Mouse (Mus musculus) kidney, embryonic 14.5 days (tissue): ENCODE results near the gene Lin54. TPM values are rescaled to one million over a fixed set of nuclear protein-coding genes. Genes with fewer than 3 reads are reported as not detected.

Experiments
- ATAC-seq: fragments of 200-750 bp; cut with Nextera tagmentation; 2 replicates; pipeline ENCODE4 v1.8.0; 2017; ENCODE audit warnings: moderate number of reproducible peaks, mild to moderate bottlenecking, moderate TSS enrichment, moderate library complexity; ENCODE audit not compliant: low FRiP score, low TSS enrichment
- H3K27ac ChIP-seq: fragments of 300-500 bp; sonication (generic); 2 replicates; pipeline ENCODE4 v1.5.1; 2014; ENCODE audit warnings: low read depth, mild to moderate bottlenecking, low read length, moderate library complexity, mixed read lengths
- H3K27me3 ChIP-seq: fragments of 300-500 bp; sonication (generic); 2 replicates; pipeline ENCODE4 v1.6.1; 2014; ENCODE audit warnings: mild to moderate bottlenecking, low read length; ENCODE audit not compliant: control insufficient read depth, insufficient read depth
- H3K36me3 ChIP-seq: fragments of 300-500 bp; sonication (generic); 2 replicates; pipeline ENCODE4 v1.6.1; 2014; ENCODE audit warnings: low read length, mixed read lengths; ENCODE audit not compliant: control insufficient read depth, insufficient read depth
- H3K4me1 ChIP-seq: fragments of 300-500 bp; sonication (generic); 2 replicates; pipeline ENCODE4 v1.6.1; 2014; ENCODE audit warnings: low read length, mixed read lengths; ENCODE audit not compliant: control insufficient read depth, insufficient read depth
- H3K4me2 ChIP-seq: fragments of 300-500 bp; sonication (generic); replicated peaks from 2 replicates; pipeline ENCODE4 v1.6.1; 2014; ENCODE audit warnings: low read depth, mild to moderate bottlenecking, low read length
- H3K4me3 ChIP-seq: fragments of 300-500 bp; sonication (generic); 2 replicates; pipeline ENCODE4 v1.5.1; 2014; ENCODE audit warnings: mild to moderate bottlenecking, low read length
- H3K9ac ChIP-seq: fragments of 300-500 bp; sonication (generic); 2 replicates; pipeline ENCODE4 v1.6.1; 2014; ENCODE audit warnings: low read depth, mild to moderate bottlenecking, low read length, moderate library complexity
- H3K9me3 ChIP-seq: fragments of 300-500 bp; sonication (generic); 2 replicates; pipeline ENCODE4 v1.6.1; 2016; ENCODE audit warnings: low read length; ENCODE audit not compliant: control insufficient read depth
- WGBS: fragments of 180-500 bp; shearing (Covaris S2); extraction: QIAGEN DNeasy Blood & Tissue Kit; methylation state at CpG from one replicate; pipeline ENCODE4 v1.1.7; 2014; 5-methylcytosine and 5-hydroxymethylcytosine counted together
- polyA plus RNA-seq: library from polyadenylated mRNA; unstranded; fragments of >200 nt; fragmentation: Nextera tagmentation; extraction: Ambion mirVana; gene quantifications from 2 replicates; pipeline ENCODE4 v1.2.1, GENCODE M21; 2014

Lin54 gene
- polyA plus RNA-seq, 1 experiment from 2014 or later = 16.8 TPM

DNA sequence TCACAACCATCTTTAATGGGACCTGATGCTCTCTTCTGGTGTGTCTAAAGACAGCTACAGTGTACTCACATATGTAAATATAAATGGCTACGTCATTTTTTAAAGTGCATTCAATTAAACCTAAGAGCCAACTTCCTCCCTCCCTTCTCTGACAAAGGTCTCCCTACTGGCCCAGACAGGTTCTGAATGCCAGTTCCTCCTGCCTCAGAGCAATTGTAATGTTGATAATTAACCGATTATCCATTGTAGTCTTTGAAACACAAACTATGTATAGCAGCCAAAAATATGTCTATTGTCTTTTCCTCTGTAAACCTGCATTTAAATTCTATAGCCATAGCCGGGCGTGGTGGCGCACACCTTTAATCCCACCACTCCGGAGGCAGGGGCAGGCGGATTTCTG is 33.1 kb downstream of the Lin54 start:
- WGBS = 96% methylated on average over 7 of the region's 7 CpGs
- ATAC-seq = no peak
- Histone ChIP-seq H3K9me3 (no peaks in the 10 kb centered on the region), H3K9ac (no peak overlapping the region), H3K27ac (no peak overlapping the region), H3K27me3 (no peaks in the 10 kb centered on the region), H3K4me3 (no peak overlapping the region), H3K4me2 (no peak overlapping the region), H3K4me1 (no peaks in the 10 kb centered on the region), H3K36me3 (peaks cover 8% of the 10 kb centered on the region; the same call in 1 of the 2 replicates)

DNA sequence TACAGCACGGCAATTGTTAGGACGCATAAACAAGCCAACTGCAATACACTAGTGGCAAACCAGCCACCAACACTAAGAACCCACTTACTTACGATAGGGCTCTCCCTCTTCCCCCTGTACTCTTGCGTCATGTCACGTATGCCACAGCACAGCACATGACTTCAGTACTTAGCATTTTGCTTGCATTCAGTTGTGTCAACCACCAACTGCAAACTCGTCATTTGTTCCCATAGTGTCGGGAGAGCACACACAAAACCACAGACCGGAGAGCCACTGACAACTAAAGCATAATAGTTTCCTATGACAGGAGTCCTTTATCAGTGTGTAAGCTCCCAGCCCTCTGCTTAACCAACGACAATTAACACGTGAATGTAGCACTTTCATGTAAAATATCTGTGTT is 33.8 kb downstream of the Lin54 start:
- Histone ChIP-seq H3K4me3 (no peak overlapping the region), H3K27ac (no peak overlapping the region), H3K9me3 (no peaks in the 10 kb centered on the region), H3K9ac (no peak overlapping the region), H3K4me1 (no peaks in the 10 kb centered on the region), H3K27me3 (no peaks in the 10 kb centered on the region), H3K4me2 (no peak overlapping the region), H3K36me3 (peaks cover 10% of the 10 kb centered on the region; the same call in 1 of the 2 replicates)
- WGBS = 94% methylated on average over 10 of the region's 10 CpGs
- no peak for ATAC-seq

DNA sequence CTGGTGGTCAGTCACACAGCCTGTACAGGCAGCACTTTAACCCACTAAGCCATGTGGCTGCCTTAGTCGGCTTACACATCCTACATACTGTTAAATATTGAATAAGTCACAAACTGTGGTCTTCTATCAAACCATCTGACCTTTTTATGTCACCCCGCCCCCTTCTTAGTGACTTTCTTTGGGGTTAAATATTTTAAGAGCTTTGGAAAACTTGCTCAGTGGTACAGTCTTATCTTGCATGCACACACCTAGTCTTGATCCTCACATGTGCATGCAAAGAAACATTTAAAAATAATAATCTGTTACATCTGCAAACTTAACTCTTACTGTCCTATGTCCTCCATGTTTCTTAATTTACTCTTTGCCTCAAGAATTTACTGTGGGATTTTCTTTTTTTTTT is 38.1 kb downstream of the Lin54 start:
- H3K36me3 ChIP-seq = peaks cover 35% of the 10 kb centered on the region
- H3K27me3 ChIP-seq = no peaks in the 10 kb centered on the region
- H3K27ac ChIP-seq = no peak overlapping the region
- H3K9me3 ChIP-seq = no peaks in the 10 kb centered on the region
- WGBS = 80% methylated on average over 2 of the region's 2 CpGs
- no peak overlapping the region for H3K4me2 ChIP-seq
- H3K9ac ChIP-seq = no peak overlapping the region
- no peak for ATAC-seq
- H3K4me1 ChIP-seq = no peaks in the 10 kb centered on the region
- H3K4me3 ChIP-seq = no peak overlapping the region

DNA sequence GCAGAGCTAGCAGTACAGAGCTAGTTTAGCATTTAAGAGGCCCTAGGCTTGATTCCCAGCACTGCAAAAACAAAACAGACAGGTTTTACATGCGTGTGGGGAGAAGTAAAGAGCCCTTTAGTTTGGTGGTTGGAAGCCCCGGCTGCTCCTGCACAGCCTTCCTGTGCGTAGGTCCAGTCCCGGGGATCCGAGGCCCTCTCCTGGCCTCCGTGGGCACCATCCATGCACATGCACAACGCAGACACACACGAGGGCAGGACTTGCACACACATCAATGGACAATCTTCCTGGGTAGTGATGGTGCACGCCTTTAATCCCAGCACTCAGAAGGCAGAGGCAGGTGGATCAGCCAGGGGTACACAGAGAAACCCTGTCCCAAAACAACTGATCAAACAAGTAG is 38.9 kb downstream of the Lin54 start:
- no peak overlapping the region for H3K4me3 ChIP-seq

DNA sequence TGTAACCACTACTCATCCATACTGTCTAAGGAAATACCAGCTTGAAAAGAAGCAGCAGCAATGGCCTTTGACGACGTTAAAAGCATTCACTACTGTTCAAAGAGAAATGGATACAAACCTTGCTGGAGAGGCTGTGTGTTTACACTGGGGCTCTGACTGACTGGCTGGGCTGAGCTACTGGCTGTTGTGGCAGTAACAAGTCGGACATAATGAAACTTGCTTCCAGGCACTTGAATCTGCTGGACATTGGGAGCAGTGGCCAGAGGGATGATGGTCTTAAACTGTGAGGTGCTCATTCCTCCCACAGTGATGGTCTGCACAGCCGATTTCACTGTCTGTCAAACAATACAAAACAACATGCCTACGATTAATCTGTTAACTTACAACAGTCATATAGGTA is 41.0 kb downstream of the Lin54 start:
- WGBS = 91% methylated on average over 5 of the region's 5 CpGs
- ATAC-seq = no peak

More for the DNA sequence above, 38.9 kb downstream of the Lin54 start:
- H3K4me2 ChIP-seq = no peak overlapping the region
- H3K9ac ChIP-seq = no peak overlapping the region
- 95% methylated on average over 9 of the region's 9 CpGs for WGBS
- H3K4me1 ChIP-seq = no peaks in the 10 kb centered on the region
- no peaks in the 10 kb centered on the region for H3K9me3 ChIP-seq
- ATAC-seq = no peak
- no peak overlapping the region for H3K27ac ChIP-seq
- peaks cover 36% of the 10 kb centered on the region for H3K36me3 ChIP-seq
- no peaks in the 10 kb centered on the region for H3K27me3 ChIP-seq

DNA sequence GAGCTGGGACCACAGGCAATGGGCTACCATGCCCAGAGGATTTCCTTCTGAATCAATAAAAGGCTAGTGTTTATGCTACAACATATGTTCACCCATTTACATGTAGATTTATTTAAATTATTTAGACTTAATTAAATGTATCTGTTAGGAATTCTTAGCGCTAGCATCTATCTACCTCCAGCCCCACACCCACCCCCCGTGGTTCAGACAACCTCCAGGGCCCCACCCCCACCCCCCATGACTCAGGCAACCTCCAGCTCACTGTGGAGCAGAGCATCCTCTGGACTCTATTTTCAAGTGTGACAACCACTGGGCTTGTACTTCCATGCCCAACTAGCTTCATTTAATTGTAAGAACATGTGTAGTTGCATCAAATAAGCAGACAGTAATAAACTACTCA is 48.6 kb downstream of the Lin54 start:
- no peak overlapping the region for H3K4me2 ChIP-seq
- H3K36me3 ChIP-seq = peaks cover 58% of the 10 kb centered on the region
- H3K4me3 ChIP-seq = no peak overlapping the region
- no peaks in the 10 kb centered on the region for H3K27me3 ChIP-seq
- H3K4me1 ChIP-seq = no peaks in the 10 kb centered on the region
- ATAC-seq = no peak
- H3K9me3 ChIP-seq = no peaks in the 10 kb centered on the region
- 70% methylated on average over 2 of the region's 2 CpGs for WGBS
- no peak overlapping the region for H3K9ac ChIP-seq
- no peak overlapping the region for H3K27ac ChIP-seq

More for the DNA sequence above, 41.0 kb downstream of the Lin54 start:
- no peak overlapping the region for H3K4me2 ChIP-seq
- peaks cover 41% of the 10 kb centered on the region for H3K36me3 ChIP-seq
- H3K27ac ChIP-seq = no peak overlapping the region
- H3K9ac ChIP-seq = no peak overlapping the region
- H3K9me3 ChIP-seq = no peaks in the 10 kb centered on the region
- no peaks in the 10 kb centered on the region for H3K4me1 ChIP-seq
- no peak overlapping the region for H3K4me3 ChIP-seq
- H3K27me3 ChIP-seq = no peaks in the 10 kb centered on the region

DNA sequence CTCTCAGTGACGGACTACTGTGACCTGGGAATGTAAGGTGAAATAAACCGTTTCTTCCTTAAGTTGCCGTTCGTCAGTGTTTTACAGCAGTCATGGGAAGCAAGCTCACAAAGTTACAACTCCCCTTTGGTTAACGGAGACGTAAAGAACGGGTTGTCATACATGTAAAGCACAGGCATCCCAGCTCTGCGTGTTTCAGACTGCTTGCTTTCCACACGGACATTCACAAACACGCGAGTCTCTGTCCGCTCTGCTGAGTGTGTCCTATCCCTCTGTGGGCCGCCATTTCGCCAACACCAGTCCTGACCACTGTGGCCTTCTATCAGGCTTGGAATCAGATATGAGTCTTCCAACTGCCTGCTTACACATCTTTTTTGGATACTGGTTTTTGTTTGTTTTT is 61.6 kb downstream of the Lin54 start:
- no peak overlapping the region for H3K9ac ChIP-seq
- H3K36me3 ChIP-seq = peaks cover 5% of the 10 kb centered on the region; the same call in 1 of the 2 replicates
- no peak overlapping the region for H3K4me2 ChIP-seq
- H3K9me3 ChIP-seq = no peaks in the 10 kb centered on the region; the same call in 1 of the 2 replicates
- no peaks in the 10 kb centered on the region for H3K4me1 ChIP-seq
- H3K27me3 ChIP-seq = no peaks in the 10 kb centered on the region
- ATAC-seq = no peak
- 93% methylated on average over 14 of the region's 14 CpGs for WGBS
- H3K27ac ChIP-seq = no peak overlapping the region
- no peak overlapping the region for H3K4me3 ChIP-seq

DNA sequence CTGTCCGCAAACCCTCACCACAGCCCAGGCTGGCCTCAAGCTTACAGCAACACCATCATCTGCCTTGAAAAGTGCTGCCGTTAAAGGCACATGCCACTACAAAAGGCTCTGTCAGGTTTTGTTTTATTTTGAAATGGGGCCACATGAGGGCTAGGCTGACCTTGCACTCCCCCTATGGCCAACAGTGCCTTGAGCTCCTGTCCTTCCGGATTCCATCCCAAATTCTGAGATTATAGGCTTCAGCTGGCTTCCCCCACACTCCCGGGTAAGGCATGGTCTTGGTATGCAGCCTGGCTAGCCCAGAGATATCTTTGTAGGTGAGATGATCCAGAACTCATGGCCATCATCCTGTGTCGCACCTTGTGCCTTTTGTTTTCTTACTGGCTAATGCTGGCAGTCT is 62.5 kb downstream of the Lin54 start:
- Histone ChIP-seq H3K27ac (no peak overlapping the region), H3K27me3 (no peaks in the 10 kb centered on the region), H3K4me2 (no peak overlapping the region), H3K36me3 (0 out of 2 replicates have a peak, but pooled peaks cover 5% of the 10 kb centered on the region), H3K4me3 (no peak overlapping the region), H3K9me3 (no peaks in the 10 kb centered on the region; the same call in 1 of the 2 replicates), H3K4me1 (no peaks in the 10 kb centered on the region), H3K9ac (no peak overlapping the region)
- WGBS = 88% methylated on average over 5 of the region's 5 CpGs
- ATAC-seq = no peak

DNA sequence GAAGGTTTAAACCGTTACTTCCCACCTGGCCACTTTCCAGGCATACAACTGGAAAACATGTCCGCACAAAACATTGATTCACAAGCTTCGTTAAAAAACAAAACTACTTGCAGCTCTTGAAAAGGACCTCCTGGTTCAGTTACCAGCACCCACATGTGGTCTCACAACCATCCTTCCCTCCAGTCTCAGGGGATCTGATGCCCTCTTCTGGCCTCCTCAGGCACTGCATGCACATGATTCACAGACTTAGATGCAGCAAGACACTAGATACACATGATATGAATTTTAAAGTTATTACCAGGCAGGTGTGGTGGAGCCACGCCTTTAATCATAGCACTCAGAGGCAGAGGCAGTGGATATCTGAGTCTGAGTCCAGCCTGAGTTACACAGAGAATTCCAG is 63.4 kb downstream of the Lin54 start:
- ATAC-seq = no peak
- Histone ChIP-seq H3K4me3 (no peak overlapping the region), H3K27me3 (no peaks in the 10 kb centered on the region), H3K9me3 (no peaks in the 10 kb centered on the region; the same call in 1 of the 2 replicates), H3K27ac (no peak overlapping the region), H3K36me3 (0 out of 2 replicates have a peak, but pooled peaks cover 5% of the 10 kb centered on the region), H3K9ac (no peak overlapping the region), H3K4me2 (no peak overlapping the region), H3K4me1 (no peaks in the 10 kb centered on the region)
- 95% methylated on average over 4 of the region's 4 CpGs for WGBS
